Mouse (Mus musculus) neural tube, embryonic 11.5 days (tissue): ENCODE data around the gene Eif4g3. TPM values are rescaled to one million over a fixed set of nuclear protein-coding genes. Genes with fewer than 3 reads are reported as not detected.

Experiments
- ATAC-seq: fragments of 200-750 bp; cut with Nextera tagmentation; 2 replicates; pipeline ENCODE4 v1.8.0; 2017; ENCODE audit warnings: moderate number of reproducible peaks, mild to moderate bottlenecking, moderate TSS enrichment, moderate library complexity; ENCODE audit not compliant: insufficient read depth, low FRiP score, low TSS enrichment
- DNase-seq: peaks from one replicate; pipeline ENCODE4 v3.0.0-alpha.2; 2015; ENCODE audit warnings: low spot score
- H3K27ac ChIP-seq: fragments of 300-500 bp; sonication (generic); 2 replicates; pipeline ENCODE4 v1.5.1; 2014; ENCODE audit warnings: low read depth, mild to moderate bottlenecking, low read length
- H3K27me3 ChIP-seq: fragments of 300-500 bp; sonication (generic); 2 replicates; pipeline ENCODE4 v1.6.1; 2014; ENCODE audit warnings: mild to moderate bottlenecking, low read length, mixed read lengths; ENCODE audit not compliant: control insufficient read depth, insufficient read depth
- H3K36me3 ChIP-seq: fragments of 300-500 bp; sonication (generic); 2 replicates; pipeline ENCODE4 v1.6.1; 2014; ENCODE audit warnings: mild to moderate bottlenecking, low read length, moderate library complexity, mixed read lengths; ENCODE audit not compliant: control insufficient read depth, insufficient read depth
- H3K4me1 ChIP-seq: fragments of 300-500 bp; sonication (generic); 2 replicates; pipeline ENCODE4 v1.6.1; 2014; ENCODE audit warnings: low read length, mixed read lengths; ENCODE audit not compliant: control insufficient read depth, insufficient read depth
- H3K4me2 ChIP-seq: fragments of 300-500 bp; sonication (generic); 2 replicates; pipeline ENCODE4 v1.6.1; 2014; ENCODE audit warnings: low read depth, mild to moderate bottlenecking, moderate library complexity
- H3K4me3 ChIP-seq: fragments of 300-500 bp; sonication (generic); 2 replicates; pipeline ENCODE4 v1.5.1; 2014; ENCODE audit warnings: low read depth, low read length
- H3K9ac ChIP-seq: fragments of 300-500 bp; sonication (generic); 2 replicates; pipeline ENCODE4 v1.6.1; 2014; ENCODE audit warnings: mild to moderate bottlenecking, low read length
- H3K9me3 ChIP-seq: fragments of 300-500 bp; sonication (generic); 2 replicates; pipeline ENCODE4 v1.6.1; 2016; ENCODE audit warnings: low read length; ENCODE audit not compliant: control insufficient read depth
- WGBS: fragments of 180-500 bp; shearing (Covaris S2); extraction: QIAGEN DNeasy Blood & Tissue Kit; methylation state at CpG from one replicate; pipeline ENCODE4 v1.1.7; 2014; 5-methylcytosine and 5-hydroxymethylcytosine counted together
- polyA plus RNA-seq: library from polyadenylated mRNA; unstranded; fragments of >200 nt; fragmentation: Nextera tagmentation; extraction: Ambion mirVana; gene quantifications from 2 replicates; pipeline ENCODE4 v1.2.1, GENCODE M21; 2014

The Eif4g3 gene
- polyA plus RNA-seq, 1 experiment from 2014 or later, result 51.0 TPM

- Histone ChIP-seq H3K36me3 (peaks cover 2% of the 10 kb centered on the region; the same call in 1 of the 2 replicates), H3K9ac (no peak overlapping the region), H3K4me2 (no peak overlapping the region), H3K4me3 (no peak overlapping the region), H3K9me3 (no peaks in the 10 kb centered on the region), H3K27ac (no peak overlapping the region), H3K4me1 (peaks cover 10% of the 10 kb centered on the region), H3K27me3 (no peaks in the 10 kb centered on the region)
- no peak for DNase-seq
- ATAC-seq, result no peak
- 88% methylated on average over 9 of the region's 9 CpGs for WGBS
Measured at GRCm38 (mm10) chr4:138039275-138039651, 46.4 kb downstream of the Eif4g3 start.

- 91% methylated on average over 3 of the region's 3 CpGs for WGBS
- no peak overlapping the region for H3K9ac ChIP-seq
- H3K27ac ChIP-seq, result no peak overlapping the region
- H3K4me1 ChIP-seq, result peaks cover 10% of the 10 kb centered on the region
- ATAC-seq (no peak), DNase-seq (no peak)
- H3K9me3 ChIP-seq, result no peaks in the 10 kb centered on the region
- H3K4me2 ChIP-seq, result no peak overlapping the region
- H3K36me3 ChIP-seq, result peaks cover 8% of the 10 kb centered on the region
- no peak overlapping the region for H3K4me3 ChIP-seq
- no peaks in the 10 kb centered on the region for H3K27me3 ChIP-seq
Measured at GRCm38 (mm10) chr4:138040589-138040988, 47.8 kb downstream of the Eif4g3 start.

- no peak overlapping the region for H3K4me3 ChIP-seq
- WGBS, result 87% methylated on average over 12 of the region's 12 CpGs
Measured at GRCm38 (mm10) chr4:138041566-138042256, 48.9 kb downstream of the Eif4g3 start.

GRCm38 (mm10) chr4:138042257-138042589, 49.4 kb downstream of the Eif4g3 start:
- H3K4me1 ChIP-seq, result no peaks in the 10 kb centered on the region; the same call in 1 of the 2 replicates
- H3K4me3 ChIP-seq, result no peak overlapping the region
- 73% methylated on average over 2 of the region's 2 CpGs for WGBS
- no peak overlapping the region for H3K4me2 ChIP-seq
- no peak overlapping the region for H3K27ac ChIP-seq
- ATAC-seq, result no peak
- no peaks in the 10 kb centered on the region for H3K9me3 ChIP-seq
- H3K27me3 ChIP-seq, result no peaks in the 10 kb centered on the region
- no peak overlapping the region for H3K9ac ChIP-seq
- no peak for DNase-seq
- H3K36me3 ChIP-seq, result peaks cover 10% of the 10 kb centered on the region

More at GRCm38 (mm10) chr4:138041566-138042256, 48.9 kb downstream of the Eif4g3 start:
- no peaks in the 10 kb centered on the region for H3K27me3 ChIP-seq
- peaks cover 12% of the 10 kb centered on the region for H3K36me3 ChIP-seq
- ATAC-seq (no peak), DNase-seq (no peak)
- no peak overlapping the region for H3K27ac ChIP-seq
- H3K4me1 ChIP-seq, result peaks cover 5% of the 10 kb centered on the region
- no peak overlapping the region for H3K4me2 ChIP-seq
- no peak overlapping the region for H3K9ac ChIP-seq
- no peaks in the 10 kb centered on the region for H3K9me3 ChIP-seq

DNA sequence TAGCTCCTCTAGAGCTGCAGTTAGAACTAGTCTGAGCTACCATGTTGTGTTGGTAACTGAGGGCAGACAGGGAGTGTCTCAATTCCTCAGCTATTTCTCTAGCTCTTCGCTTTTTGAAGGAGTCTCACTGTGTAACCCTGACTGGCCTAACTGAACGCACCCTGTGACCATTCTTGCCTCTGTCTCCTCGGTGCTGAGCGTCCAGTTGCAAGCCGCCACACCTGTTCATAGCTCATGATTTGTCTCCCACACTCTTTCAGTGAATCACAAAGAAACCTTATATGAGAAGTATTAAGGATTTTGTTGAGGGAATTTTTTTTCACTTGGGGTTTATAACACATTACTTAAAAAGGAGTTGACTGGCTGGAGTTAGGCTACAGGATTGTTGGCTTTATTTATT, 49.8 kb downstream of the Eif4g3 start:
- no peak overlapping the region for H3K4me3 ChIP-seq
- H3K27ac ChIP-seq, result no peak overlapping the region
- WGBS, result 92% methylated on average over 5 of the region's 5 CpGs
- H3K9ac ChIP-seq, result no peak overlapping the region
- H3K27me3 ChIP-seq, result no peaks in the 10 kb centered on the region
- no peak for ATAC-seq
- H3K4me1 ChIP-seq, result no peaks in the 10 kb centered on the region
- H3K9me3 ChIP-seq, result no peaks in the 10 kb centered on the region
- H3K4me2 ChIP-seq, result no peak overlapping the region
- no peak for DNase-seq
- H3K36me3 ChIP-seq, result peaks cover 10% of the 10 kb centered on the region

- H3K27ac ChIP-seq, result no peak overlapping the region
- H3K36me3 ChIP-seq, result peaks cover 10% of the 10 kb centered on the region
Measured at GRCm38 (mm10) chr4:138044841-138045500, 52.1 kb downstream of the Eif4g3 start.

DNA sequence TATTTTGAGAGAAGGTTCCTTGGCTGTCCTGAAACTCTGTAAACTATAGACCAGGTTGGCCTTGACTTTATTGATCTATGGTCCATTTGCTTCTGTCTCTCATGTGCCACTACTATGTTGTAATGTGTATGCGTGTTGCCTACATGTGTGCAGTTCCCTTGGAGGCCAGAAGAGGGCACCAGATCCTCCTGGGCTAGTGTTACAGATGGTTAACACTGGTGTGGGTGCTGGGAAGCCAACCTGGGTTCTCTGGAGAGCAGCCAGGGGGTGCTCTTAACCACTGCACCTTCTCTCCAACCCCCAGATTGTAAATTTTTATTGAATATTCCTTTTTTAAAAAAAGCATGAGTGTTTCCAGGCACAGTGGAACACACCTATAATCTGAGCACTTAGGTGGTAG, 53.0 kb downstream of the Eif4g3 start:
- no peak overlapping the region for H3K9ac ChIP-seq
- WGBS, result 100% methylated on average over 1 of the region's 1 CpGs
- no peak for ATAC-seq
- no peak for DNase-seq
- no peak overlapping the region for H3K4me3 ChIP-seq
- no peaks in the 10 kb centered on the region for H3K4me1 ChIP-seq
- no peaks in the 10 kb centered on the region for H3K9me3 ChIP-seq
- no peak overlapping the region for H3K27ac ChIP-seq
- H3K4me2 ChIP-seq, result no peak overlapping the region
- H3K36me3 ChIP-seq, result peaks cover 10% of the 10 kb centered on the region
- no peaks in the 10 kb centered on the region for H3K27me3 ChIP-seq

More at GRCm38 (mm10) chr4:138044841-138045500, 52.1 kb downstream of the Eif4g3 start:
- ATAC-seq (no peak), DNase-seq (no peak)
- no peak overlapping the region for H3K9ac ChIP-seq
- no peaks in the 10 kb centered on the region for H3K27me3 ChIP-seq
- no peaks in the 10 kb centered on the region for H3K4me1 ChIP-seq
- no peak overlapping the region for H3K4me2 ChIP-seq
- no peaks in the 10 kb centered on the region for H3K9me3 ChIP-seq
- no peak overlapping the region for H3K4me3 ChIP-seq
- 97% methylated on average over 16 of the region's 16 CpGs for WGBS

DNA sequence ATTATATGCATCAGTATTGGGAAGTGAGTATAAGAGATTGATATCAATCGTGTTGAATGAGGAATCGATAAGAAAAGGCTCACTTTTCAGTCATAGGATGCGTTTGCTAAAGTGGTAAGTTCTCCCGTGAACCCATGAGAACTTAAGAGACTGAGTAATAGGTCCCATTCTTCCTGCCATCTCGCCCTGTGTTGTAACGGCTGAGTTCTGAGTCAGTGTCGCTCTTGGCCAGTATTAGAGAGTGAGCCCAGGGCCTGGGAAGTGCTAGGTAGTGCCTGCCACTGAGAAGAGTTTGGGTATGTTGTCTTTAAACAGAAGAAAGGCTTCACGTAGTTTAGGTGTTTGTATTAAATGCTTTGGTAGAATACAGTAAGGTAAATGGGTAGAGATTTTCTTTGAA, 53.5 kb downstream of the Eif4g3 start:
- H3K27me3 ChIP-seq, result no peaks in the 10 kb centered on the region
- no peak overlapping the region for H3K27ac ChIP-seq
- no peaks in the 10 kb centered on the region for H3K9me3 ChIP-seq
- no peak for ATAC-seq
- no peaks in the 10 kb centered on the region for H3K4me1 ChIP-seq
- DNase-seq, result no peak
- H3K4me2 ChIP-seq, result no peak overlapping the region
- no peak overlapping the region for H3K9ac ChIP-seq
- WGBS, result 96% methylated on average over 8 of the region's 8 CpGs
- H3K4me3 ChIP-seq, result no peak overlapping the region
- peaks cover 10% of the 10 kb centered on the region for H3K36me3 ChIP-seq

DNA sequence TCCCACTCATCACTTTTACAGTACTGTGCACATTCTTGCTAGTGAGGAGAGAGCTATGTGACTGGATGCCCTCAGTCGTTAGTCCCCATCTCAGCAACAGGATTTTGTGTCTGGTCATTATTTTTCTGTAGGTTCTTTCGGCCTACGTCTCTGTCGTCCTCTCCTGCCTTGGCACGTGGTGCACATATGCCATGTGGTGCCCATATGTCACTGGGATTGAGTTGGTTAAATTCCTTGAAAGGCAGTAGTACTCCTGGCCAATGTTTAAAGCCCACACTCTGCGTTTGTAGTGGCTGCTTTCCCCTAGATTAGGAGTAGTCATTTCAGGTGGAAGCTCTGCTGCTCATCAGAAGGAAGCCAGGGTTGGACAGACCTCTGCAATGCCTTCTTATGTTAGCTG, 56.7 kb downstream of the Eif4g3 start:
- ATAC-seq, result no peak
- no peaks in the 10 kb centered on the region for H3K27me3 ChIP-seq
- H3K9ac ChIP-seq, result no peak overlapping the region
- H3K4me2 ChIP-seq, result no peak overlapping the region
- no peaks in the 10 kb centered on the region for H3K4me1 ChIP-seq
- no peaks in the 10 kb centered on the region for H3K9me3 ChIP-seq
- H3K27ac ChIP-seq, result no peak overlapping the region
- no peak overlapping the region for H3K4me3 ChIP-seq
- peaks cover 10% of the 10 kb centered on the region for H3K36me3 ChIP-seq
- 62% methylated on average over 6 of the region's 6 CpGs for WGBS
- no peak for DNase-seq
